Mouse (Mus musculus) cerebellum, adult 11-12 months (tissue): ENCODE measurements around the gene Zfp382.
"Not testable (repeated sequence)": the region's sequence is repeated elsewhere in the genome, so short reads cannot be mapped to it uniquely, and the experiment has no call there.

ENCODE experiments used
- DNase-seq: peaks from one replicate; pipeline ENCODE4 v3.0.0; 2022

Gene Zfp382

DNA sequence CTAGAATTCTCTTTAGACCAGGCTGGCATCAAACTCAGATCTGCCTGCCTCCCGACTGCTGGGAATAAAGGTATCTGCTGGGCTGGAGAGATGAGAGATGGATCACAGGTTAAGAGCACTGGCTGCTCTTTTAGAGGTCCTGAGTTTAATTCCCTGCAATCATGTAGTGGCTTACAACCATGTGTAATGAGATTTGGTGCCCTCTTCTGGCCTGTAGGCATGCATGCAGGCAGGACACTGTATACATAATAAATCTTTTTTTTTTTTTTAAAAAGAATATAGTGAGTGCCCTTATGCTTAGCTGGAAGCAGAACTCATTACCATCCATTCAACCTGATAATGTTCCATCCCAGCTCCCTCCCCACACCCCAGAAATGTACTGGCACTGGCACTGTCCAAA, 32.3 kb downstream of the Zfp382 start:
- DNase-seq: no peak

DNA sequence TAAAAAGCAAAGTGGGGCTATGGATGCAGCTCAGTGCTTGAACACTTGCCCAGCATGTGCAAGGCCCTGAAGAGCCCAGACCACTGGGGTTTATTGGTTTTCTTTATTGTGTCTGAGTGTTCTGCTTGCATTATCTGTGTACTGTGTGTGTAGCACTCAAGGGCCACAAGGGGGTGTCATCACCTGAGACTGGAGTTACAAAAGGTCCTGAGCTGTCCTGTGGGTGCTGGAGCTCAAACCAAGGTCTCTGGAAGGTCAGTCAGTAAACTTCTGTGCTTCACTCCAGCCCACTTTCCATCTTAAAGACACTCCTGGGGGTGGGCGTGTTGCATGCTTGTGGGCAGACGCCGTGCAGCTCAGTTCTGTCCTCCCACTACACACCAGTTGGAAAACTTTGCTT, 33.8 kb downstream of the Zfp382 start:
- DNase-seq: no peak

DNA sequence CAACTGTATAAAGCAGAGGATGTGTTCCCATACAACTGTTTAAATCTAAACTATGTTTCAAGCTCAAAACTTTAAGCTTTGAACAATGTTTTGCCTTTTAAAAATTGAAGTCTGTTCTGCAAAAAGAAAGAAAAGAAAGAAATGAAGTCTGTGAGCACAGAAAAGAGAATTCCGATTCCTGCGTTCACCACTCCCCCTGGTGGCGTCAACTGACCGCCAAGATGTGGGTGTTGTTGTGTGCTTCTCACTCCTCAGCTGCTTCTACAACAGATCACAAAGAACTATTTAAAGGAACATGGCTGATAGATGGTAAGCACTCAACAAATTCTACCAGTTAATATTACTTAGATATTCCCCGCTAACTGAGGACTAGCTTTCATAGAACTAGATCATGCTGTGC, 41.4 kb downstream of the Zfp382 start:
- no peak for DNase-seq

DNA sequence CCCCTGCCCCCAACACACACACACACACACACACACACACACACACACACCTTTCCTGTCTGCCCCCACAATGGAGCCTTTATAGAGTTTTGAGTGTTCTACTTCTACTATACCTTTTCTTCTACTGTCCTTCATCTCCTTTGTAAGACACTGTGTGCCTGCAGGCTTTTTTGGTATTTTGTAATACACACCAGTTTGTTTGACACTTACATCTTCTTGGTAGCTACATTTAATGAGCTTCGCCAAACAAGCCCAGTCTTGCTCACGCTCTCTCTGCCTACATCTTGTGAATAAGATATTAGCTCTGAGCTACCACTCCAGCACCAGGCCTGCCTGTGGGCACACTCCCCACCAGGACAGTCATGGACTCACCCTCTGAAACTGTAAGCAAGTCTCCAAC, 43.0 kb downstream of the Zfp382 start:
- no peak for DNase-seq

DNA sequence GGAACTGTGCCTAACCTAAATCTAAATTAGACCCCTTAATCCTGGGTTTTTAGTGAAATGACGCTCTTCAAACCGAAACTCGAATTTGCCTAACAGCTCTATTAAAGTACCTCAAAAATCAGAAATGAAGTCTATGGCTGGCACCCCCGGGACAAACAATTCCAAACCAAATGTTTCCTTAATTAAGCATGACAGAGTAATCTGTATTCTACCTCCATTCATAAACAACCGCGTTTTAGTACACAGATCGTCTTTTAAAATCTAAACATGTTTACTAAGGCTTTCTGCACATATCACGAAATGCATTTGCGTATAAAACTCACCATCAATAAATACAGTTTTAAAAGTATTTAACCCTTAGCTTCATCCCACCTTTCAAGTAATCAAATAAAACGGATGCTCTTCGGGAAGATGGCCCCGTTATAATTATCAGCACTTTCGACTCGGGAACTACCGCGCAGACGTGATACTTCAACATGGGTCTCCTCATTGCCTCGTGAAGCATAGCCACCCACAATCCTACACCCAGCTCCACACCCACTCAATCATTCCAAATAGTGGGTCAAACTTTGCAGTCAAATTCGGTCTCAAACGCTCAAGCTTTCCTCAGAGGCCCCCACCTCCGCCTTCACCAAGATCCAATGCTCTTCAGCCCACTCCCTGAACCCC, 47.3 kb downstream of the Zfp382 start:
- no peak for DNase-seq

DNA sequence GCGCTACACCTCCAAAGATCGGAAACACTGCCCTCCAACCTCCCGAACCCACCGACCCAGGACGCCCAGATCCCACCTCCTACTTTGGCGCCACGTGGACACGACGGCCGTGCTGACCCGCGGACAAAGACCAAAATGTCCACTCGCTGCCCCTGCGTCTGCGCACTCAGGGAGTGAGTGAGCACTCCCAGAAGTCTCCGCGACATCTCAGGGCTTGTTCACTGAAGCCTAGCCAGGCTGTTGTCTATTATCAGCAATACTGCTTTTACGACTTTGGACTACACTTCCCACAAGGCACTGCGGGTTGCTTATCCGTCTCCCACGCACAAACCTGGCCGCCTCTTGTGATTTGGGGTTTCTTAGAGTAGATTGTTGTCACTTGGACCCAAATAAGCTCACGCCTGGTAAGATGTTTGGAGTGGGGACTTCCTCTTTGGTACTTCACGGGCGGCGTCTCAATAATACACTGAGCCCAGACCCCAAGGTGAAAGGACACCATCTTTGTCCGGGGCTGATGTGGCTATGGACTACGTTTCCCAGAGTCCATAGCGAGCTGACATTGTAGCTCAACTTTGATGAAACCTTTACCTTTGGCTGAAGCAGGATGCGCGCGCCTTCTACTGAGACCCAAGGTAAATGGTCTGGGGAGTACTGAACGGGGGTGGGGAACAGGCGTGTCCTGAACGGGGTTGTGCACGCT, 48.0 kb downstream of the Zfp382 start, which contains the start of gene Zfp146:
TSS of gene Zfp146 (minus strand) at position 168 of the 700 bp plus-strand sequence.
- peak; percentile 92 for DNase-seq

DNA sequence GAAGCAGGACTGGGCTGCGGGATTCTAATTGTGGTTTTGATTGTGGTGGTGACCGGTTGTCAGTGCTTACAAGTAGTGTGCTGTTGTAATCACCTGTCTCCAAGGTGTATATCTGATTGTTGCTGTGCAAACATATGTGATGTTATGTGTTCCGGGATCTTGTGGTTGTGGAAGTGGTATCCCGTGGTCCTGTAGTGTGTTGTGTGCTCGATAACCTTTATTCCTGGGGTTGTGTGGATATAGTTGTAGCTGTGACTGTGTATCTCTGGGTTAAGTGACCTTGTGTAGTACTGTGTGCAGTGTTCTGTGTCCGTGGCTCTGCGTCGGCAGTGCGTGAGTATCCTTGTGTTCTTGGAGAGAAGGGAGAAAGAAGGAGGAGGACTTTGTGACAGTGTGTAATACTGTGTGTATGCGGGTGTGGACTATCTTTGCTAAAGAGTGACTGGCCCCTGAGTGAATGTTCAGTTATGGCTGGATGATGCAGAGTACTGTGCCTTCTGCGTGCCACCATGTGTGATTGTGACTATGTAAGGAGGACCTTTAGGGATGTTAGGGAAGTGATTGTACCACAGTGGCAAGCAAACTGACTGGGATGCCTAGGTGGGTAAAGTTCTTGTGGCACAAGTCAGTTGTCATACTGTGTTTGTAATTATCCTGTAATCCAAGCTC, 48.7 kb downstream of the Zfp382 start:
- no peak for DNase-seq

DNA sequence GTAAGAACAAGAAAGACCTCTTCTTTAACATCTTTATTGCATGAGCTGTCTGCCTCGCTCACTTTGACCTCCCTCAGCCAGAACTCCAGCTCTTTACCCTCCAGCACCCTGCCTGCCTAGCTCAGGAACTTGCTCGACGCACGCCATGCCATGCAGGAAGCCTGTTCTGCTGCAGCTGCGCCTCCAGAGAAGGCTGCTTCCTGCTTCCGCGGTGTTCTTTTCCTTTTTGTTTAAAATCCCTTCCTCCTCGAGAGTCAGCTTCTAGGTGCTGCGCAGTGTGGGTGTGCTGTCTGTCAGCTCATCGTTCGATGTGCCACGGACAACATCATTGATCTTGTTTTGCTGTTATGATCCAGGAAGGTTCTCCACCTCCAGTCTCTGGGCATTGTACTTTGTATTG, 54.7 kb downstream of the Zfp382 start:
- DNase-seq: no peak

DNA sequence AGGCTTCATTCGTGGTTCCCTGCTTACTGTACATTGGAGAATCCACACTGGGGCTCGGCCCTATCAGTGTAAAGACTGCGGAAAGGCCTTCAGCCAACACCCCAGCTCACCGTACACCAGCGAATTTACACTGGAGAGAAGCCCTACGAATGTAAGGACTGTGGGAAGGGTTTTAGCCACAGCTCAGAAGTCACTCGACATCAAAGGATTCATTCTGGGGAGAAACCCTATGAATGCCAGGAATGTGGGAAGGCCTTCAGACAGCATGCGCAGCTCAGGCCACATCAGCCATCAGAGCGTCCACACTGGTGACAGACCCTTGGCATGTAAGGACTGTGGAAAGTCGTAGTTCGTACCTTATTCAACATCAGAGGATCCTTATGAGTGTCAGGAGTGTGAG, 56.5 kb downstream of the Zfp382 start:
- no peak for DNase-seq

DNA sequence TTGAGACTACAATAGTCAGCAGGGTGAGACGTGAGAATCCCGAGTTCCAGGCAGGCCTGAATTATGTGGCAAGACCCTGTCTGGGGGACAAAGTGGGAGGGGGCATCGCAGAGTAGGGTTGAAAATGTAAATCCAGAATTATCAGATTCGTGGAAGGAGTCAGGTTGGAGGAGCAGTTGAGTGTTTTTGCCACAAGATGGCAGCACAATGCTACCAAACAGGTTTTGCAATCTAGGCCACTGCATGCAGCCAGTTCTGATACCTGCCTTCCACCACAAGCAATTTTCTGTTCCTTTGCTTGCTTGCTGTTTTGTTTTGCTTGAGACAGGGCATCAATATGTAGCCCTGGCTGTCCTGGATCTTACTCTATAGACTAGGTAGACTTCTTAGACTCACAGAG, 59.6 kb downstream of the Zfp382 start:
- peak; percentile 75 for DNase-seq

DNA sequence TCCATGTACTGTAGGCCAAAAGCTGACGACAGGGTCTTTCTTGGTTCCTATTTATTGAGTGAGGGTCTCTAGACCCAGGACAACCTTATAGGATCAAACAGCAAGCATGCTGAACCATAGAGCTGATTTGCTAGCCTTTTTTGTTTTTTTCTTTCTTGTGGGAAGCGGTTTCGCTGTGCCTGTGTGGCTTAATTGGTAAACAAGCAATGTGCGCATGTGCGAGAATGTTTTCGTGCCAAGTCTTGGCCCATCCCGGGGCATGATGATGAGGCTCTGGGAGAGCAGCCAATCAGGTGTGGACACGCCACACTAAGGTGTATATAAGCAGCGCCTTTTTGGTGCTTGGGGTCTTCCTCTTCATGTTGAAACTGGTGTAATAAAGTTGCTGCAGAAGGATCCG, 60.2 kb downstream of the Zfp382 start:
- DNase-seq: not testable (repeated sequence)

DNA sequence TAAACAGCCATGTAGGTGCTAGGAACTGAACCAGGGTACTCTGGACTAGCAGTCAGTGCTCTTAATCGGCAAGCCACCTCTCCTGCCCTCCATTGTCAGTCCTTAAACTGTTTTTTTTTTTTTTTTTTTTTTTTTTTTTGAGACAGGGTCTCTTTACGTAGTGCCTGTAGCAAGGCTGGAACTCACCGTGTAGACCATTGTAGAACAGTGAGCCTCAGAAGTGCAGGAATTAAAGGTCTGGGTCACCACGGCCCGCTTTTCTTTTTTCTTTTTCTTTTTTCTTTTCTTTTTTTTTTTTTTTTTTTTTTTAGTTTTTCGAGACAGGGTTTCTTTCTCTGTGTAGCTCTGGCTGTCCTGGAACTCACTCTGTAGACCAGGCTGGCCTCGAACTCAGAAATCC, 61.4 kb downstream of the Zfp382 start:
- DNase-seq: not testable (repeated sequence)

DNA sequence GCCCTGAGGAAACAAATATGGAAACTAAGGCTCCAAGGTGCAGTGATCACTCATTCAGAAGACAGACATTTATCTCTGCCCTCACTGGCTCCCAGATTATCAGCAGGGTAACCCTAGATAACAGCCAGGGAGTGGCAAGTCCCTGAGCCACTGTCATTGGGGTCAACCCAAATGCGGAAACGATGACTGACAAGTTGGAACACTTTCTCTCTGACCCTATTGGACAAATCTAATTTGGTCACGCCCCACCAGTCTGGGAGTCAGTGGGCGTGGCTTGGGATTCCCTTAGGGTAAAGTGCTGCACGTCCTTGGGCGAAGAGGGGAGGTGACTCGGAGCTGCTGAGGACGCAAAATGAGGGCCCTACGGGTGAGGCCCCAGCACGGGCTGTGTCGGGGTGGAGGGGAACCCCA, 62.1 kb downstream of the Zfp382 start, which contains the start of gene Cox7a1:
TSS of gene Cox7a1 (plus strand) at position 266 of the 411 bp plus-strand sequence.
- DNase-seq: peak; percentile 72
